Mouse (Mus musculus) limb, embryonic 15.5 days (tissue): Measurements from ENCODE around the gene Hist2h2ab. TPM values are rescaled to one million over a fixed set of nuclear protein-coding genes. Genes with fewer than 3 reads are reported as not detected.
"Not testable (repeated sequence)": the region's sequence is repeated elsewhere in the genome, so short reads cannot be mapped to it uniquely, and the experiment has no call there.

Experiments
- ATAC-seq: fragments of 200-750 bp; cut with Nextera tagmentation; 2 replicates; pipeline ENCODE4 v1.8.0; 2017; ENCODE audit warnings: low read depth, moderate TSS enrichment; ENCODE audit not compliant: insufficient number of reproducible peaks, low FRiP score, low TSS enrichment
- H3K27ac ChIP-seq: fragments of 300-500 bp; sonication (generic); 2 replicates; pipeline ENCODE4 v1.5.1; 2015; ENCODE audit warnings: moderate library complexity, mild to moderate bottlenecking, inconsistent platforms
- H3K27me3 ChIP-seq: fragments of 300-500 bp; sonication (generic); 2 replicates; pipeline ENCODE4 v1.6.1; 2015; ENCODE audit warnings: inconsistent platforms
- H3K36me3 ChIP-seq: fragments of 300-500 bp; sonication (generic); 2 replicates; pipeline ENCODE4 v1.6.1; 2015; ENCODE audit warnings: inconsistent platforms
- H3K4me1 ChIP-seq: fragments of 300-500 bp; sonication (generic); 2 replicates; pipeline ENCODE4 v1.6.1; 2015; ENCODE audit warnings: inconsistent platforms
- H3K4me2 ChIP-seq: fragments of 300-500 bp; sonication (generic); 2 replicates; pipeline ENCODE4 v1.6.1; 2015; ENCODE audit warnings: mild to moderate bottlenecking, inconsistent platforms
- H3K4me3 ChIP-seq: fragments of 300-500 bp; sonication (generic); 2 replicates; pipeline ENCODE4 v1.5.1; 2015; ENCODE audit warnings: mild to moderate bottlenecking, inconsistent platforms
- H3K9ac ChIP-seq: fragments of 300-500 bp; sonication (generic); 2 replicates; pipeline ENCODE4 v1.6.1; 2015; ENCODE audit warnings: inconsistent platforms
- H3K9me3 ChIP-seq: fragments of 300-500 bp; sonication (generic); 2 replicates; pipeline ENCODE4 v1.6.1; 2016; ENCODE audit warnings: inconsistent platforms
- WGBS: fragments of 180-500 bp; shearing (Covaris S2); methylation state at CpG from one replicate; pipeline ENCODE4 v1.1.7; 2015; 5-methylcytosine and 5-hydroxymethylcytosine counted together
- microRNA-seq: library from miRNA; unstranded; fragments of <30 nt; microRNA quantifications from one replicate; pipeline ENCODE4, GENCODE M21; 2016
- polyA plus RNA-seq: library from polyadenylated mRNA; unstranded; fragments of >200 nt; fragmentation: Nextera tagmentation; extraction: Ambion mirVana; gene quantifications from 2 replicates; pipeline ENCODE4 v1.2.1, GENCODE M21; 2015

Hist2h2ab gene
- polyA plus RNA-seq, 1 experiment from 2014 or later, result not detected

- Histone ChIP-seq H3K27ac (peak overlapping the region; percentile 92), H3K4me2 (peak overlapping the region; percentile 47; the same call in 1 of the 2 replicates), H3K27me3 (no peaks in the 10 kb centered on the region), H3K36me3 (no peaks in the 10 kb centered on the region), H3K4me1 (peaks cover 21% of the 10 kb centered on the region), H3K4me3 (no peak overlapping the region), H3K9ac (no peak overlapping the region), H3K9me3 (no peaks in the 10 kb centered on the region)
- WGBS, result 83% methylated on average over 4 of the region's 4 CpGs
- no peak for ATAC-seq
Measured at GRCm38 (mm10) chr3:96267541-96267940, 47.9 kb downstream of the Hist2h2ab start.

DNA sequence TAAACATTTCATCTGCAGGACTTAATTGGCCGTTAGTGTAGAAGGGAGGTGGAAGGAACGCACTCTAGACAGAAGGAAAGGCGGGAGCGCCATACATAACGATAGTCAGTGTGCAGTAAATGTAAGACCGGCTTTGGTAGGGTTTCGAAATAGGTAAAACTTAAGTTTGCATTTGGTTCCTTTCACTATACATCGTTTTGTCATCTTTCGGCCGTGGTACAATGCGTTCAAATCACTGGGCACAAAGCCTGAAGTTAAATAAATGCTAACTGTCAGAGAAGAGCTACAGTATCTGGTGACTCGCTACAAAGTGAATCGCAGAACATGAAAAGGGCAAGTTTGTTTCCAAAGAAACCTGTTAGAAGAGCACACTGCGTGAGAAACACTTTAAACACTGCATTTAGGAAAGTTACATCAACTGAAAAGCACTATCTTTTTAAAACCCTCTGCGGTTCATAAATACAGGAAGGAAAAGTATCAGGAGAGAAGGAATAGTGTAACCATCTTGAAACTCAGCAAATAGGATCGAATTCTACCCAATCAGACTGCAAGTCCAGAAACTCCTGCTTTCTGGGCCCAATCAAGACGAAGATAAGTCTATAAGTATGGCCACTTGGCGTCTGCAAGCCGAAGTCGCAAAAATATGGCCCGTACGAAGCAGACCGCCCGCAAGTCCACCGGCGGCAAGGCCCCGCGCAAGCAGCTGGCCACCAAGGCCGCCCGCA lies 48.5 kb downstream of the Hist2h2ab start, which contains the start of gene Hist2h3b:
Gene Hist2h3b, plus strand, starts transcription at position 604 of the 725 bp plus-strand sequence.
- Histone ChIP-seq H3K4me2 (peak within 1 kb of the TSS; percentile 80), H3K4me1 (peaks cover 20% of the 10 kb centered on the region), H3K36me3 (no peaks in the 10 kb centered on the region), H3K27me3 (no peaks in the 10 kb centered on the region), H3K27ac (peak within 1 kb of the TSS; percentile 96), H3K9me3 (no peaks in the 10 kb centered on the region), H3K4me3 (peak within 1 kb of the TSS; percentile 52), H3K9ac (0 out of 2 replicates have a peak within 1 kb of the TSS, but pooled peaks have one; percentile 20)
- WGBS, result 19% methylated on average over 30 of the region's 30 CpGs
- ATAC-seq, result peak; percentile 69

GRCm38 (mm10) chr3:96268776-96269378 lies 49.2 kb downstream of the Hist2h2ab start:
- H3K36me3 ChIP-seq, H3K9me3 ChIP-seq, H3K27me3 ChIP-seq: not testable (repeated sequence)
- peak overlapping the region; percentile 52 for H3K4me3 ChIP-seq
- peak; percentile 7; the same call in 1 of the 2 replicates for ATAC-seq
- H3K27ac ChIP-seq, result peak overlapping the region; percentile 96
- 0 out of 2 replicates have a peak overlapping the region, but pooled peaks have one; percentile 20 for H3K9ac ChIP-seq
- peaks cover 19% of the 10 kb centered on the region for H3K4me1 ChIP-seq
- peak overlapping the region; percentile 60 for H3K4me2 ChIP-seq
- WGBS, result 0% methylated on average over 12 of the region's 44 CpGs

Small RNAs within 50 kb of the gene (microRNA-seq; reads per million reads assigned to microRNA genes)
- gene Gm44492 (not detected), gene Gm47311 (not detected), gene Gm47313 (not detected)

Other genes starting within 250 kb of the Hist2h2ab start
- gene Plekho1, start 223.9 kb upstream of the Hist2h2ab start, polyA plus RNA-seq, result 35.2 and 39.2 TPM in 2 replicates
- gene Vps45, start 161.4 kb upstream of the Hist2h2ab start, polyA plus RNA-seq, result 35.8 and 37.0 TPM in 2 replicates
- gene Otud7b, start 115.3 kb upstream of the Hist2h2ab start, polyA plus RNA-seq, result 21.0 and 24.7 TPM in 2 replicates
- 33.5 and 33.6 TPM in 2 replicates for gene Mtmr11, start 57.9 kb upstream of the Hist2h2ab start, polyA plus RNA-seq
- 148 TPM in 2 replicates for gene Sf3b4, start 47.5 kb upstream of the Hist2h2ab start, polyA plus RNA-seq
- 2.7 and 3.0 TPM in 2 replicates for gene Sv2a, start 38.7 kb upstream of the Hist2h2ab start, polyA plus RNA-seq
- 45.2 and 46.0 TPM in 2 replicates for gene Bola1, start 156 bp upstream of the Hist2h2ab start, polyA plus RNA-seq
- 5.9 and 8.7 TPM in 2 replicates for gene Hist2h2ac, start 1.0 kb downstream of the Hist2h2ab start, polyA plus RNA-seq
- 5.3 and 5.4 TPM in 2 replicates for gene Hist2h2be, start 1.3 kb downstream of the Hist2h2ab start, polyA plus RNA-seq
- gene Hist2h3c2, start 19.3 kb downstream of the Hist2h2ab start, polyA plus RNA-seq, result 3.5 and 4.1 TPM in 2 replicates
- 27.0 and 35.1 TPM in 2 replicates for gene Hist2h2aa2, start 20.4 kb downstream of the Hist2h2ab start, polyA plus RNA-seq
- gene Hist2h2aa1, start 25.6 kb downstream of the Hist2h2ab start, polyA plus RNA-seq, result 21.8 and 24.8 TPM in 2 replicates
- 0.13 and 0.60 TPM in 2 replicates for gene Hist2h3c1, start 26.8 kb downstream of the Hist2h2ab start, polyA plus RNA-seq
- gene Hist2h4, start 43.4 kb downstream of the Hist2h2ab start, polyA plus RNA-seq, result 3.9 and 11.4 TPM in 2 replicates
- 37.0 and 53.8 TPM in 2 replicates for gene Hist2h3b, start 48.8 kb downstream of the Hist2h2ab start, polyA plus RNA-seq
- 5.2 and 10.7 TPM in 2 replicates for gene Hist2h2bb, start 49.9 kb downstream of the Hist2h2ab start, polyA plus RNA-seq
- 2.6 and 3.5 TPM in 2 replicates for gene Fcgr1, start 74.1 kb downstream of the Hist2h2ab start, polyA plus RNA-seq
- gene BC107364, start 232.4 kb downstream of the Hist2h2ab start, polyA plus RNA-seq, result 0.22 and 0.55 TPM in 2 replicates